Mouse (Mus musculus) granulocyte monocyte progenitor cell, adult 5-6 weeks (primary cell): ENCODE data around the gene Srpk3. TPM values are rescaled to one million over a fixed set of nuclear protein-coding genes. Genes with fewer than 3 reads are reported as not detected.

ENCODE experiments used
- ATAC-seq: replicated peaks from 2 replicates; pipeline ENCODE4 v1.8.0; 2016; ENCODE audit warnings: mild to moderate bottlenecking, moderate TSS enrichment, inconsistent platforms; ENCODE audit not compliant: poor library complexity, severe bottlenecking
- total RNA-seq, 2 experiments: library from RNA; stranded (forward) in 1 of 2; stranded (reverse) in 1 of 2; fragments of 200-712, 200-1000 nt in 1 of 2; fragments of >200 nt in 1 of 2; fragmentation: Nextera tagmentation in 1 of 2; gene quantifications; 2 replicates each; pipeline ENCODE4 v1.2.3; 2014 to 2017

Gene Srpk3
- total RNA-seq, 2 experiments from 2014 or later = not detected

DNA sequence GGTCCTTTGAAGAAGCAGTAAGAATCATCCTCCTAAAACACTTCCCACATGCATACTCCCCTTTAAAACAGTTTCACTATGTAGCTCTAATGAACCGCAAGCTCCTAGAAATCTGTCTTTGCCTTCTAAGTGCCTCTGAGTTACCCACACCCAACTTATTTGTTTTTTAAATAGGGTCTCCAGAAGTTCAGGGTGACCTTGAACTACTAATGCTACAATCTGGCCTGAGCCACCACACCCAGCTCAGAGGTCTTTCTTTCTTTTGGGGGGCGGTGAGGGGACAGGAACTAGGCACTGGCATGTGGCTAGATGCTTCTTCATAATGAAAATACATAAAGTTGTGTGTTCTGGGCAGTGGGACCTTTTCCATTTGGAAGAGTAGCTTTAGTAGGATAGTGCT, 23.3 kb downstream of the Srpk3 start:
- no peak for ATAC-seq

GRCm38 (mm10) chrX:73798502-73798901, 24.3 kb downstream of the Srpk3 start:
- ATAC-seq = peak; percentile 94

DNA sequence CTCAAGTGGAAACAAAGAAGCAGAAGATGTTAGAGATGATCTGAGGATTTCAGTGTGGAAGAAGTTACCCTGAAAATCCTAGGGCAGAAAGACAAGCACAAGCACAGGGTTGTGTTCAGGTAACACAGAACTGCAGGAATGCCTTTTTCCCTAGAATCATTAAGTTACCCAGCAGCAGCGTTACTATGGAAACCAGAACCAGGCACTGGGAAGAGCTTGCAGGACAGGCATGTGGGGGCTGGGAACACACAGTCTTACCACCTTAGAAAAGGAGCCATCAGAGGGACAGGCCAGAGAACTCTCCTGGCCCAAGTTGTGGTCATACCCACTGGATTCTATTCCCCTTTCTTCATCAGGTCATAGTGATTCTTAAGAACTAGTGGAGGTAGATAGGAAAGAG, 31.6 kb downstream of the Srpk3 start:
- ATAC-seq = no peak

- no peak for ATAC-seq
Measured at GRCm38 (mm10) chrX:73815072-73815471, 40.9 kb downstream of the Srpk3 start.

DNA sequence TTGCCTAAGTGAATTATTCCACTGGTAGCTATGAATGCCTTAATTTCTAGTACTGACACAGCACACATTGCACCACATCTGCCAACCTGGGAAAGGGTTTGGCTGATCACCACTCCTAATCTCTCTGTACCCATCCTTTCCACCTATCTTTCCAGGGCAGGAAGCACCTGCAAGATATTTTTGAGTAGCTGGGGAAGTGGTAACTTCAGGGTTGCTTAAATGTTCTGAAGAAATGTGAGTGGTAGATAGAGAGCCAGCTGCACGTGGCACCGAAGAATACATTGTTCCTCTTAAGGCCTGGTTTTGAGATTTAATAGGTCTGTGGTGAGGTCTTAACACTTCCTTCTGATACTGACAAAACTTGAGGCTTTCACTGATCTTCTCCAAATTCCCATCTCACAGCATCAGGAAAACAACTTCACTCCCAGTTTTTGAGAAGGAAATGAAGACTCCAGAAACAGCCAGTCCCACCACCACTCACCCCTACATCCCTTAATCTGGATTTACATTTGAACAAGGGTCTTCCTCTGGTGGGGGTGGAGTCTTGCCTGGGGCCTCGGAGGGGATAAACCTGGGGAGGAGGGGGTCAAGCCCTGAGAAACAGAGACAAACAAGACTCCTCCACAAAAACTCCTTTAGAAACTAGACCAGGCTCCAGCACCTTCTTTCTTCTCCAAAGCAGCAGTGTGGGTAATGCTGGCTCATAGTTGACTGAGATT, 42.5 kb downstream of the Srpk3 start:
- ATAC-seq = peak; percentile 95

DNA sequence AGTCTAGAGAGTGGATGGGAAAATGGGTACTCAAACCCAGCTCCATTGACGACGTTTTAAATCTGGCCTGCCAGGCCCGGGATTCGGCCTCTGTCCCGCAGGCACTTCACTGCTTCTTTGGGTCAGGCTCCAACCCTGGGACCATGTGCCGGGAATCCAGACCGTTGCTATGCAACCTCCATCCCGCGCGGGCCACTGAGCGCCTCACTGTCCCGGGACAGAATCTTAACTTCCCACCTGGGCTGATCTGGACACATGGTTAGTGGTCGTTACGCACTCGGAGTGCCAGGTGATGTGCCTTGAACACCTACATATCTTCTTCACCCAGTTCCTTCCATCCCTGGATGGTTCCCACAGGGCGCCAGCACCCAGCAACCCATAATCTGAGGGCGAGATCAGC, 49.5 kb downstream of the Srpk3 start:
- ATAC-seq = no peak

DNA sequence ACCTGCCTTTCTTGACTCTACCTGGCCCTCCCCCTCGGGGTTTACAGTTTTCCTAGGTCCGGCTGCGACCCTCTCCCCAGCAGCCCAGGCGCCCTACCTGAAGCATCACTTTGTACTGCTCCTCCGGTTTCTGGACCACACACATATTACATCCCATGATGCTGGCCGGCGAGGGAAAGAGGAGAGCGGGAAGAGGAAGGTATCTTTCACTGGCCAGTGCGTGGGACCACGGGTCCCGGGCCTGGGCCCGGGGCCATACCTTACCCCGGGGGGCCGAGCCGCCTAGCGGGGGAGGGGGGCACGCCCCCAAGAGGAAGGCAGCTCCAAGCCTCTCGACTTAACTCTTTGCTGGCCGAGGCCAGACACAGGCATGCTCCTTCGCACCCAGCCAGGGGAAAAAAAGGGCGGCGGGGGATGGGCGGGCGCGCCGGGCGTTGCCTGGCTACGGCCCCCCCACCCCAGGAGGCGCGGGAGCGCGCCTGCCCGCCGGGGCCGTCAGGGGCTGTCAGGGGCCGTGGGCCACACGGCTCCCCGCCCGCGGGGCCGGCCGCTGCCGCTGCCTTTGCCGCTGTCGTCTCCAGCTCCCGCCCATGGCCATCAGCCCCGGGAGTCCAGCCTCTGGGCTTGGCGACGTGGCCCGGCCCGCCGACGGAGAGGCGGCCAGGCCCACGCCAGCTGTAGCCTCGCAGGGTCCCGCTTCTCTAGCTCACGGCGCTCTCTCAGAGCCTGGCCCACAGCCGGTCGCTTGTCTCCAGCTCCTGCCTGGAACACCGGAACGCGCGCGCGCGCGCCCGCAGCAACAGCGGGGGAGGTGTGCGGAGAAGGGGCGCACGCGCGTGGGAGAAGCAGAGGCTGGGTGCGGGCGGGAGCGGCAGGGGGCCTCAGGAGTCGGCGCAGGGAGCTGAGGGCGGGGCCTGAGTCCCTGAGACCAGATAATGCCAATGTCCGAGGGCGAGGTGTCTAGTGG, 50.3 kb downstream of the Srpk3 start, which contains the start of gene Pdzd4:
Gene Pdzd4 (minus strand): TSS at position 785 of the 967 bp plus-strand sequence.
- peak; percentile 68 for ATAC-seq

Other genes starting within 250 kb of the Srpk3 start
- gene Dusp9, start 135.0 kb upstream of the Srpk3 start, total RNA-seq (2014; fragmentation: Nextera tagmentation) = 0.26 and 0.41 TPM in 2 replicates
- 0.30 and 0.88 TPM in 2 replicates for gene Dusp9, start 135.0 kb upstream of the Srpk3 start, total RNA-seq (2017)
- 2.5 TPM in 1 of 2 replicates, not detected in the other for gene Pnck, start 114.3 kb upstream of the Srpk3 start, total RNA-seq (2014; fragmentation: Nextera tagmentation)
- not detected in 2 replicates for gene Pnck, start 114.3 kb upstream of the Srpk3 start, total RNA-seq (2017)
- 1.1 TPM in 1 of 2 replicates, not detected in the other for gene Slc6a8, start 101.3 kb upstream of the Srpk3 start, total RNA-seq (2014; fragmentation: Nextera tagmentation)
- gene Slc6a8, start 101.3 kb upstream of the Srpk3 start, total RNA-seq (2017) = not detected in 2 replicates
- 127 and 157 TPM in 2 replicates for gene Bcap31, start 58.2 kb upstream of the Srpk3 start, total RNA-seq (2014; fragmentation: Nextera tagmentation)
- gene Bcap31, start 58.2 kb upstream of the Srpk3 start, total RNA-seq (2017) = 255 and 292 TPM in 2 replicates
- gene Abcd1, start 57.8 kb upstream of the Srpk3 start, total RNA-seq (2014; fragmentation: Nextera tagmentation) = 61.0 and 61.6 TPM in 2 replicates
- gene Abcd1, start 57.8 kb upstream of the Srpk3 start, total RNA-seq (2017) = 19.5 and 26.1 TPM in 2 replicates
- gene Plxnb3, start 17.3 kb upstream of the Srpk3 start, total RNA-seq (2014; fragmentation: Nextera tagmentation) = not detected in 2 replicates
- 0.13 and 0.57 TPM in 2 replicates for gene Plxnb3, start 17.3 kb upstream of the Srpk3 start, total RNA-seq (2017)
- 290 and 324 TPM in 2 replicates for gene Idh3g, start 12.5 kb downstream of the Srpk3 start, total RNA-seq (2014; fragmentation: Nextera tagmentation)
- gene Idh3g, start 12.5 kb downstream of the Srpk3 start, total RNA-seq (2017) = 213 and 240 TPM in 2 replicates
- gene Ssr4, start 12.6 kb downstream of the Srpk3 start, total RNA-seq (2014; fragmentation: Nextera tagmentation) = 623 and 635 TPM in 2 replicates
- 345 and 370 TPM in 2 replicates for gene Ssr4, start 12.6 kb downstream of the Srpk3 start, total RNA-seq (2017)
- 0.58 and 2.6 TPM in 2 replicates for gene Pdzd4, start 50.6 kb downstream of the Srpk3 start, total RNA-seq (2014; fragmentation: Nextera tagmentation)
- 0.90 and 1.4 TPM in 2 replicates for gene Pdzd4, start 50.6 kb downstream of the Srpk3 start, total RNA-seq (2017)
- gene Avpr2, start 117.7 kb downstream of the Srpk3 start, total RNA-seq (2014; fragmentation: Nextera tagmentation) = not detected in 2 replicates
- gene Avpr2, start 117.7 kb downstream of the Srpk3 start, total RNA-seq (2017) = 0.09 TPM in 1 of 2 replicates, not detected in the other
- 0.11 and 0.13 TPM in 2 replicates for gene L1cam, start 121.7 kb downstream of the Srpk3 start, total RNA-seq (2014; fragmentation: Nextera tagmentation)
- 0.26 and 1.6 TPM in 2 replicates for gene L1cam, start 121.7 kb downstream of the Srpk3 start, total RNA-seq (2017)
- gene Arhgap4, start 147.5 kb downstream of the Srpk3 start, total RNA-seq (2014; fragmentation: Nextera tagmentation) = 45.1 and 49.1 TPM in 2 replicates
- gene Arhgap4, start 147.5 kb downstream of the Srpk3 start, total RNA-seq (2017) = 26.4 and 36.3 TPM in 2 replicates
- 159 and 179 TPM in 2 replicates for gene Naa10, start 147.5 kb downstream of the Srpk3 start, total RNA-seq (2014; fragmentation: Nextera tagmentation)
- gene Naa10, start 147.5 kb downstream of the Srpk3 start, total RNA-seq (2017) = 155 and 215 TPM in 2 replicates
- gene Renbp, start 156.4 kb downstream of the Srpk3 start, total RNA-seq (2014; fragmentation: Nextera tagmentation) = 24.5 and 60.3 TPM in 2 replicates
- 13.6 and 24.3 TPM in 2 replicates for gene Renbp, start 156.4 kb downstream of the Srpk3 start, total RNA-seq (2017)
- 114 and 140 TPM in 2 replicates for gene Hcfc1, start 192.0 kb downstream of the Srpk3 start, total RNA-seq (2014; fragmentation: Nextera tagmentation)
- 55.5 and 63.3 TPM in 2 replicates for gene Hcfc1, start 192.0 kb downstream of the Srpk3 start, total RNA-seq (2017)
- gene Irak1, start 249.5 kb downstream of the Srpk3 start, total RNA-seq (2014; fragmentation: Nextera tagmentation) = 101 and 122 TPM in 2 replicates
- 54.8 and 60.7 TPM in 2 replicates for gene Irak1, start 249.5 kb downstream of the Srpk3 start, total RNA-seq (2017)